Mouse (Mus musculus): ENCODE measurements around the gene Prkch. TPM values are rescaled to one million over a fixed set of nuclear protein-coding genes. Genes with fewer than 3 reads are reported as not detected.

Gene Prkch
- total RNA-seq, 1 experiment from 2014 or later, result 15.9 TPM

GRCm38 (mm10) chr12:73732862-73733261, 148.3 kb downstream of the Prkch start:
- no peak for ATAC-seq (replicated peaks; ENCODE audit: low read depth, poor library complexity, severe bottlenecking)

- no peak for ATAC-seq (replicated peaks; ENCODE audit: low read depth, poor library complexity, severe bottlenecking)
Observed at GRCm38 (mm10) chr12:73736931-73737330, 152.3 kb downstream of the Prkch start.

GRCm38 (mm10) chr12:73739611-73740219, 155.1 kb downstream of the Prkch start:
- ATAC-seq (replicated peaks; ENCODE audit: low read depth, poor library complexity, severe bottlenecking), result no peak

DNA sequence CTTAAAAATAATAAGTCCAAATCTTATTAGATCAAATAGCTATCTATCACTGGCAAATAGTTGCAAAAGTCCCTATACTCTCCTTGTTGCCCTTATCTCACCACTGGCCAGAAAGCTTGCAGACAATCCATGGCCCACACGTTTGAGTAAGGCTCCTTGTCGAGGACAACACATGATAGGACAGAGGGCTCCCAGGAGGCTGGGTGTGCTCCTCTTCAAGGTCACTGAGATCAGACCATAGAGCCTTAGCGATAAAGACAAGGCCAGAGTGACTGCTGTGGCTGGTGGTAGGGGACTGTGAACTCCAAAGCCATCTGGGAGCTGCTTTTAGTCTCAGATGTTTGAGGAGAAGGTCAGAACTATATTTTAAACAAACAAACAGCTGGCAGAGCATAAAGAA, 158.0 kb downstream of the Prkch start:
- no peak for ATAC-seq (replicated peaks; ENCODE audit: low read depth, poor library complexity, severe bottlenecking)

DNA sequence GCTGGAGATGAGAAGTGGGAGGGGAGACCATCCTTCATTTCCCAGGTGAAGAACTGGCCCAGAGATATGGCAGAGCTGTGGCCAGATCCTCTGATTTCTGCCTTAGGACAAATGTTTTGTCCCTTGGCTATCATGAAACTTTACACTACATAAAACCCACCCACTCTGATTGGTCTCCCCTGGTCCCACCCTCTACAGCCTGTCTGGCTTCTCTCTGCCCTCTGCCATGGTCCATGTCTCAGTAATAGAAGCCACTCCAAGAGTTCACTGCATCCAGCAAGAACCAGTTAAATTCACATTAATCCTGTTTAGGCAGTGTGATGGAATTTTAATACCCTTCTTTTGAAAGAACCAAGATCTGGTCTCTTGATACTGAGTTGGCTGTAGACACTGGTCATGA, 158.5 kb downstream of the Prkch start:
- ATAC-seq (replicated peaks; ENCODE audit: low read depth, poor library complexity, severe bottlenecking), result no peak

GRCm38 (mm10) chr12:73746072-73746471, 161.5 kb downstream of the Prkch start:
- no peak for ATAC-seq (replicated peaks; ENCODE audit: low read depth, poor library complexity, severe bottlenecking)

DNA sequence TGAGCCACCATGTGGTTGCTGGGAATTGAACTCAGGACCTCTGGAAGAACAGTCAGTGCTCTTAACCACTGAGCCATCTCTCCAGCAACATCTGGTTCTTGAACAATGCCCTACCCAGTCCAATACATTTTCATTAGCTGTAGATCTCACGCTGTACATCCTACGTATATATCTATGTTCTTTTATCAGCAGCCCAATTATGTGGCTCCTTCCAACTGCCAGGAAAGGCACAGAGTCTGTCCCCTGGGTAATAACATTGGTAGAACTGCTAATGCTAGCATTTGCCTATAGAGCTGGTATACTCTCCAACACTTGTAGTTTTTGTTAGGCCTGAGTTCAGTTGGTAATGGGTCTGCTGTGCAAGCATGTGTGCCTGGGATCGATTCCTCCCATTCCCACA, 163.8 kb downstream of the Prkch start:
- ATAC-seq (replicated peaks; ENCODE audit: low read depth, poor library complexity, severe bottlenecking), result no peak

- no peak for ATAC-seq (replicated peaks; ENCODE audit: low read depth, poor library complexity, severe bottlenecking)
Observed at GRCm38 (mm10) chr12:73754476-73755150, 170.0 kb downstream of the Prkch start.

DNA sequence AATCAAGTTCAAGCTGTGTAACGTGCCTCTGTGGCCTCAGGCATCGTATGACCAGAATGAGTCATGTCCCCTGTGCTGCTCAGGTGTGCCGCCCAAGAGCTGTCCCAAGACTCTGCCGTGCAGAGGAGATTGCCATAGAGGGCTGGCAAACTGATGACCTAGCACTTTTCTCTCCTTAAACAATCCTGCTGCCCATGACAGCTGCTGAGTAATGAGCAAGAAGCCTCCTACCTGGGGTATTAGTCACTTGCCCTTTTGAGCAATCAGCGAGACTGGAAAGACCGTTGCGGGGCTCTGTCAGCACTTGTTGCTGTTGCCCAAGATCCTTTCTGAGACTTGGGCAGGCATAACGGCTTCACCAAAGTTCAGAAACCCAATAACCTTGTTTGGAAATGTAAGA, 171.1 kb downstream of the Prkch start:
- peak; percentile 63 for ATAC-seq (replicated peaks; ENCODE audit: low read depth, poor library complexity, severe bottlenecking)

- ATAC-seq (replicated peaks; ENCODE audit: low read depth, poor library complexity, severe bottlenecking), result no peak
Observed at GRCm38 (mm10) chr12:73756527-73756926, 171.9 kb downstream of the Prkch start.

- no peak for ATAC-seq (replicated peaks; ENCODE audit: low read depth, poor library complexity, severe bottlenecking)
Observed at GRCm38 (mm10) chr12:73762001-73762400, 177.4 kb downstream of the Prkch start.

DNA sequence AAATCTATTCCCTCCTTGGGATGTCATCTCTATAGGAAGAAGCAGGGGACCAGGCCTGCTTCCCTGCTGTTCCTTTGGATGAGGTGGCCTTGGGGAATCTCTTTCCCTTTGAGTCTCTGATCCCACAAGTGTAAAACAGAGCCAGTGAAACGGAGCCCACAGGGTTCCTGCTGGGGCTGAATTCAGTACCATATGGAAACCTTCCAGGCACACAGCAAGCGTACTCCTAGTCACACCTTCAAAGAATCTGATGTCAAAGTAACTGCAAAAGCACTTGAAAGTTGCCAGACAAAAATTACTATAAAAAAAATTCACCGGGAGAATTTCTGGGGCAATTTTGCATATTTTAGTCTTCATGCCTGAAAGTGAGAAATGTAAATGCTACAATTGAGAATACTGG, 178.2 kb downstream of the Prkch start:
- no peak for ATAC-seq (replicated peaks; ENCODE audit: low read depth, poor library complexity, severe bottlenecking)

DNA sequence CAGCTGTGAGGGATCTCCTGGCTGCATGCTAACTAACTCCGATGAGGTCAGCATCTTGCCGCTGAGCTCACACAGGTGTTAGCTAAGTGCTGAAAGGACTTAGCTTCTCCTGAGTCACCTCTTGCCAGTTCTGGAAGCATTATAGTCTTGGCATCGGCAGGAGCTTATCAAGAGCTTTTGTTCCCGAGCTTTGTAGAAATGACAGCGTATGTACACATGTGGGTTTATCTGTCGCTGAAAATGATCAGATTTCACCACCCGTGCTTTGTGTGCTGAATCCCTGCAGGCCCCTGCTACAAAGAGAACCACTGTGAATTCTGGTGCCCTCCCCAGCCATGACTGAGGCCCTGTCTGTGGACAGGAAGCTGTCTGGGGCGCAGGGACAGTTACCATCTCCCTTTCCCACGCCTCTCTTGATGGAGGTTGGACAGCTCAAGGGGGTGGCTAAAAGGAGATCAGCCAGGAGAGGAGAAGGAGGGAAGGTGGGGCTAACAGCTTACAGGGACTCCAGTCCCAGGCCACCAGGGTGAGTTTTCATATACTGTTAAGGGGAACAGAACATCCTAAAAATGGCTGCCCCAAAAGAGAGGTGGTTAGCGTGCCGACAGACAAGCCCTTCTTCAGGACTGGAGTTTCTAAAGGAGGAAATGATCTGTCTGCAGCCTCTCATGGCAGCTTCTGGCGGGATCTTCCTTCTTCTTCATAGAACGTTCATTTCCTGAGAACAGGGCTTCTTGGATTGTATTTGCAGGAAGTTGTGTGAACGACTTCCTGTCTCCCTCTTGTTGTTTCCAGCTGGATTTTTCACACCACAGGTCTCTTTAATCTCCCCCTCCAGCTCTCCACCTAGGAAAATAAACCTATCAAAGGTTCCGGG, 180.3 kb downstream of the Prkch start:
- ATAC-seq (replicated peaks; ENCODE audit: low read depth, poor library complexity, severe bottlenecking), result 0 out of 2 replicates have a peak, but pooled peaks have one; percentile 18

GRCm38 (mm10) chr12:73766152-73766551, 181.6 kb downstream of the Prkch start:
- peak; percentile 68 for ATAC-seq (replicated peaks; ENCODE audit: low read depth, poor library complexity, severe bottlenecking)

GRCm38 (mm10) chr12:73768788-73769187, 184.2 kb downstream of the Prkch start:
- ATAC-seq (replicated peaks; ENCODE audit: low read depth, poor library complexity, severe bottlenecking), result no peak

DNA sequence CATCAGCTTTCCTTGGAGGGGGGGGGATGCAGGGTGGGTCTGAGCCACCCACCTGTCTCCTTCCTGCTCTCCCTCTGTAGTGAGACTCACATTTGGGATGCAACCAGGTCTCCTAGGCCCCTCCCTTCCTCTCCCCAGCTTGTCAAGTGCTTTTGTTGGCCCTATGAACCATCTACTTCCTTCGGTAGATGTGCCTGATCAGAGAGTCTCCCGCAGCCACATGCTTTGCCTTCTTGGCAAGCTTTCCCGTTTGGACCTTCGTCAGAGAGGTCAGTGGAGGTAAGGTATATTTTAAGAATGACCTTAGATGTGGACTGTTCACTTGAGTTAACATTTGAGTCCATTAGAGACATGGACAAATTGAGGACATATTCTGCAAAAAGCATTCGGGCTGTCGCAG, 184.9 kb downstream of the Prkch start:
- no peak for ATAC-seq (replicated peaks; ENCODE audit: low read depth, poor library complexity, severe bottlenecking)

DNA sequence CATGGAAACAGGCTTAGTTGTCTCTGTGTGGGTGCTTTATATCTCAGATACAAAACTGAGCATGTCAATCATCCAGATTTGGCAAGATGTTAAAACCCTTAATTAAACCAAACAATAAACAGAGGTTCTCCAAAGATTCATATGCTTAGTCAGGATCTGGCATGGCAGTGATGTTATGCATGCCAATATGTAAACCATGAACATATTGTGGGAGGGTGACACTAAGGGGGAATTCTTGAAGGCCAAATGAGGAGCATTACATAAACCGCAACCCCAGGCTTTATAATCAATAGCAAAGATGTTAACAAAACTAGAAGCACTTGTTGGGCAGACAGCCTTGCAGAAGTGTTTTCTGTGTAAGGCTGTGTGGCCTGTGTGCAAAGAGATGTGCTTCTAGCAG, 186.2 kb downstream of the Prkch start:
- ATAC-seq (replicated peaks; ENCODE audit: low read depth, poor library complexity, severe bottlenecking), result no peak

GRCm38 (mm10) chr12:73774793-73775385, 190.3 kb downstream of the Prkch start:
- no peak for ATAC-seq (replicated peaks; ENCODE audit: low read depth, poor library complexity, severe bottlenecking)

GRCm38 (mm10) chr12:73776401-73776945, 191.9 kb downstream of the Prkch start:
- ATAC-seq (replicated peaks; ENCODE audit: low read depth, poor library complexity, severe bottlenecking), result no peak

DNA sequence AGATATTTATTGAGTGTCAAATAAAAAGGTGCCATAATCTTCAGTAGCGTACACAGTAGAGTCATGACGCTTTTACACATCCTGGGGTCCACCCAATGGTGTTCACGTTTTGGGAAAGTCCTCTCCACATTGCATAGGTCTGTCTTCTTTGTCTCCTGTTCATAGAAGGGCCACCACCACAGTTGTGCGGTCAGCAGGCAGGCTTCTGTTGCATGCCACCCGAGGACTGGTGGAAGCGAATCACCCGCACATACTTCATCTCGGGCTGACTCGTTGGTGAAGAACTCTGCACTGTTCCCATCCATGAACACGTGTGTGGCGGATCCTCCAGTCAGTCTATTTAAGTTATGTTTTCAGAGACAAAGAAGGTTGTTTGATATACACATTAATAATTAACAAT, 193.1 kb downstream of the Prkch start:
- ATAC-seq (replicated peaks; ENCODE audit: low read depth, poor library complexity, severe bottlenecking), result no peak
